Mouse (Mus musculus): Measurements from ENCODE around the gene Ccdc110.

DNA sequence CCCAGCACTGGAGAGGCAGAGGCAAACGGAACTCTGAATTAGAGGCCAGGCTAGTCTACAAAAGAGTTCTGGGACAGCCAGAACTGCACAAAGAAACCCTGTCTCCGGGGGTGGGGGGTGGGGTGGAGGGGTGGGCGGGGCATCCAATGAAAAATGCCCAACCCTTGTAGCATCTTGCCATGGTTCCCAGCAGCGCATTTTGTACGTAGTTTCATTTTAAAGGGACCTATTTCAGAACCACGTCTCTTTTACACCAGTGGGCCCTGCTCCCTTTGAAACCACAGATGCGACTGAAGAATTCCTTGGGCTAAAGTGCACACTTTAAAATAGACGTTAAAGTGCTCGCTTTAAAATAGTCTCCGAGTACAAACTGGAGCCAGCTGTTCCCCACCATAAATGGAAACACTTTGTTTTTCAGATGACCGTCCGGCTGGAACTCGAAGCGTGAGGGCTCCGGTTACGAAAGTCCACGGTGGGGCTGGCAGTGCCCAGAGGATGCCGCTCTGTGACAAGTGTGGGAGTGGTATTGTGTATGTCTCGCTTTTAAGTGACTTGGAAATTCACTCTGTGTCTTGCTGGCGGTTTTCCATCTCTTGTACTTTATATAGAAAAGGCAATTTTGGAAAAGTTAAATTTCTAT, 17.3 kb upstream of the Ccdc110 start:
- no peak for TF ChIP-seq CTCF (IDR thresholded peaks at IDR 0.05; ENCODE audit: low read depth, low read length)
- no peak for TF ChIP-seq POLR2A (IDR thresholded peaks at IDR 0.05; ENCODE audit: borderline replicate concordance, low read depth, low read length)

Measured in bone marrow macrophage, adult 2 months (primary cell).